Mouse (Mus musculus): ENCODE measurements at regions not wholly inside any gene's neighbourhood (a gene's known extent, or its start where the extent isn't known, plus 50 kb on each side); places are given as distances from the start of the nearest gene placed in this dataset.
A peak's percentile ranks its signal among the peaks of the same experiment; 100 is the strongest.

DNA sequence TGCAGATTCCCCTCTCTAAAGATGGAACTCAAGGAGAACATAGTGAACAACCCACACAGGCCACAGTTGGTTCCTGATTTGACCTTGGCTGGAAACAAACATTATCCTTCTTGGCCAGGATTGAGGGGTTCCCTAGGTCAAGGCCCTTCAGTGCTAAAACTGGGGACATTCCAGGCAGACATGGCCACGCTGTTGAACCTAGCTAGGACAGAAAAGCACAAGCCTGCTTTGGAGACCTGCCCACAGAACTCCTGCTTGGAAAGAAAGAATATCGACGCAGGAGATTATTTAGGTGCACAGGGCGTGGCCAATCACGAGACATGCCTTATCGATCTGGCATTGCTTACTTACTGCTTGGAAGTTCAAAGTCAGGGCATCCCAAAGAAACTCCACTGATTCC, 93.6 kb upstream of the Lrig1 start:
- Histone ChIP-seq H3K4me3 (replicated peaks; ENCODE audit: extremely low read depth, low read depth, low read length) (no peak overlapping the region), H3K4me1 (ENCODE audit: control insufficient read depth, insufficient read depth, low read length) (no peaks in the 10 kb centered on the region)
- TF ChIP-seq CTCF (IDR thresholded peaks at IDR 0.05; ENCODE audit: insufficient read depth, low read length) (no peak), POLR2A (IDR thresholded peaks at IDR 0.05; ENCODE audit: borderline replicate concordance, extremely low read depth, low read depth, low read length) (no peak)
- WGBS: 84% methylated on average over 6 of the region's 6 CpGs
- DNase-seq: no peak

DNA sequence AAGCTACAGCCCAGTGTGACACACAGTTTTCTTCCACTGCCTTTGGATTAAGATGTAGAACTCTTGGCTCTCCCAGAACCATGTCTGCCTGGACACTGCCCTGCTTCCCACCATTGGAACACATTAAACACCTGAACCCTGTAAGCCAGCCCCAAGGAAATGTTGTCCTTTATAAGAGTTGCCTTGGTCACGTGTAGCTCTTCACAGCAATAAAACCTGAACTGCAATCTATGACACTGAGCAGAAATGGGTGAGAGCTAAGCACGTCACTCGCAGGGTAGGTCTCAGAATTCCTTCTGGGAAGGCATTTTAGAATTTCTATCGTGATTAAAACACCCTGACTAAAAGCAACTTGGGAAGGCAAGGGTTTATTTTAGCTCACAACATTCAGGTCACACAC, 92.4 kb upstream of the Lrig1 start:
- no peak overlapping the region for H3K4me3 ChIP-seq (replicated peaks; ENCODE audit: extremely low read depth, low read depth, low read length)
- 79% methylated on average over 4 of the region's 4 CpGs for WGBS
- no peaks in the 10 kb centered on the region for H3K4me1 ChIP-seq (ENCODE audit: control insufficient read depth, insufficient read depth, low read length)
- DNase-seq: no peak
- TF ChIP-seq CTCF (IDR thresholded peaks at IDR 0.05; ENCODE audit: insufficient read depth, low read length) (no peak), POLR2A (IDR thresholded peaks at IDR 0.05; ENCODE audit: borderline replicate concordance, extremely low read depth, low read depth, low read length) (no peak)

DNA sequence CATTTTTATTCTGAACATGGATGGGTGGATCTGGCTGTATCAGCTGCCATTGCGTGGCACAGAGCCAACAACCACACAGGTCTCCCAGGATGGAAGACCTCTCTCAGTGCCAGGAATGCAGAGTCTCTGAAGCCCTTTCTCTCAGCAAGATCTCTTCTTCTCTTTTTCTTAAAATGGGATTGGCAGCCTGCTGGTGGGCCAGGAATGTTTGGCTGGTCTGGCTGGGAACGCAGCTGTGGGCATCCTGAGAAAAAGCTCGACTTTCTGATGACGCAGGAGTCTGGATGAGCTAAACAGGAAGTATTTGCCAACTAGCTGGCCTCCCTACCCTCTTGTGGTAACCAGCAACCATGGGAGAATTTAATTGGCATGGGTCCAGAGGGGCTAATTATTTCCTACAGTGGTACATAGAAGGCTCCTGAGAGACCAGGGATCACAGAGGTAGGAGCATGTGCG, 89.4 kb upstream of the Lrig1 start:
- no peak for DNase-seq
- no peak overlapping the region for H3K4me3 ChIP-seq (replicated peaks; ENCODE audit: extremely low read depth, low read depth, low read length)
- WGBS: 46% methylated on average over 5 of the region's 5 CpGs
- no peaks in the 10 kb centered on the region for H3K4me1 ChIP-seq (ENCODE audit: control insufficient read depth, insufficient read depth, low read length)
- TF ChIP-seq POLR2A (IDR thresholded peaks at IDR 0.05; ENCODE audit: borderline replicate concordance, extremely low read depth, low read depth, low read length) (no peak), CTCF (IDR thresholded peaks at IDR 0.05; ENCODE audit: insufficient read depth, low read length) (no peak)

DNA sequence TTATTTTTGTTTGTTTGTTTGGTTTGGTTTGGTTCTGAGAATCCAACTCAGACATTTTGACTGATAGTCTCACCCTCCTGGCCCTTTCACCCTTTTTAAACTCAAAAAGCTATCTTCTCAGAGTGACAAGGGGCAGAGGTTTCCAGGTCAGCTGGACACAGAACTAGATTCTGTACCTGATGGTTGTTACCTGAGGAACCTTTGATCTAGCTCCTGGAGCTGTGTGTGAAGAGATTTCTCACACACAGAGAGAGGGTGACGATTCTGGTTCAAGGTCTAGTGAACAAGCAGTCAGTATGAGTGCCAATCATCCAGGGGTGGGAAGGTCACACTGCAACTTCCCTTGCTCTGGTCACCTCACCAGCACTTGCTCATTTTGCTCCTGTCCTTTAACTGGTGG, 83.5 kb upstream of the Lrig1 start:
- Histone ChIP-seq H3K4me1 (ENCODE audit: control insufficient read depth, insufficient read depth, low read length) (no peaks in the 10 kb centered on the region; the same call in 1 of the 2 replicates), H3K4me3 (replicated peaks; ENCODE audit: extremely low read depth, low read depth, low read length) (no peak overlapping the region)
- 85% methylated on average over 1 of the region's 1 CpGs for WGBS
- DNase-seq: no peak
- TF ChIP-seq CTCF (IDR thresholded peaks at IDR 0.05; ENCODE audit: insufficient read depth, low read length): no peak
- no peak for TF ChIP-seq POLR2A (IDR thresholded peaks at IDR 0.05; ENCODE audit: borderline replicate concordance, extremely low read depth, low read depth, low read length)

DNA sequence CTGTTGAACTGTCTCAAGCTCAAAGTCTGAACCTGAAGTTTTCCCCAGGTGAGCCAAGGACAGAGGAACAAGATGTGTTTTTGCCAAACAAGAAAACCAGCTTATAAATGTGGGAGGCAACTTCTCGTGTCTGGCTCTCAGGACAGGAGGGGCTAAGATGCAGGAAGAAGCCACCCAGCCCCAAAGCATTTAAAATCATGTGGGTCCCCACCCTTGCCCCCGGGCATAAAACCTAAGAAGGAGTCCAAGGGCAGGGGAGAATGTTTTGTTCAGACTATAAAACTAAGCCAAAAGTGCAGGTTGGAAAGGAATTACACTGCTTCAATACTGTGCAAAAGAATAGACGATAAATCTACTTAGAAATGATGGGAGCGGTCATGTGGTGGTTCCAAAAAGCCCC, 80.7 kb upstream of the Lrig1 start:
- H3K4me1 ChIP-seq (ENCODE audit: control insufficient read depth, insufficient read depth, low read length): no peaks in the 10 kb centered on the region; the same call in 1 of the 2 replicates
- no peak for TF ChIP-seq POLR2A (IDR thresholded peaks at IDR 0.05; ENCODE audit: borderline replicate concordance, extremely low read depth, low read depth, low read length)
- no peak for TF ChIP-seq CTCF (IDR thresholded peaks at IDR 0.05; ENCODE audit: insufficient read depth, low read length)
- 70% methylated on average over 4 of the region's 4 CpGs for WGBS
- H3K4me3 ChIP-seq (replicated peaks; ENCODE audit: extremely low read depth, low read depth, low read length): no peak overlapping the region
- DNase-seq: no peak

DNA sequence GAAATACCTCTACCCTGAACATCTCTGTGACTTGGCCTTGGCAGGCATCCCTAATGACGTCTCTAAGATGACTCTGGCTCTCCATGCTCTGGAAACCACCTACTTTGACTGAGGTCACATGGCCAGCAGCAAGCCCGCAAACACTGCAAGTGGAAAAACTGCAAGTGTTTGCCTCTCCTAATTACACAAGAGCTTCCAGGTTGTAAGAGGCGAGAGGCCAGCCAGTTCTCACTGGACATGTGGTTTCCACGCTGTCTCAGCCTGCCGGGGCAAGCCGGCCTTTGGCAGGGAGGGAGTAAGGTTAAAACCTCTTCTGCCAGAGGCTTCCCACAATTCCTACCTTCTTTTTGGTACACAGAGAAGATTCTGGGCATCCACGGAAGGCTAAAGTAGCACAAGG, 79.9 kb upstream of the Lrig1 start:
- WGBS: 35% methylated on average over 7 of the region's 7 CpGs
- peak; percentile 68 for DNase-seq
- TF ChIP-seq CTCF (IDR thresholded peaks at IDR 0.05; ENCODE audit: insufficient read depth, low read length): no peak
- Histone ChIP-seq H3K4me1 (ENCODE audit: control insufficient read depth, insufficient read depth, low read length) (no peaks in the 10 kb centered on the region; the same call in 1 of the 2 replicates), H3K4me3 (replicated peaks; ENCODE audit: extremely low read depth, low read depth, low read length) (no peak overlapping the region)

DNA sequence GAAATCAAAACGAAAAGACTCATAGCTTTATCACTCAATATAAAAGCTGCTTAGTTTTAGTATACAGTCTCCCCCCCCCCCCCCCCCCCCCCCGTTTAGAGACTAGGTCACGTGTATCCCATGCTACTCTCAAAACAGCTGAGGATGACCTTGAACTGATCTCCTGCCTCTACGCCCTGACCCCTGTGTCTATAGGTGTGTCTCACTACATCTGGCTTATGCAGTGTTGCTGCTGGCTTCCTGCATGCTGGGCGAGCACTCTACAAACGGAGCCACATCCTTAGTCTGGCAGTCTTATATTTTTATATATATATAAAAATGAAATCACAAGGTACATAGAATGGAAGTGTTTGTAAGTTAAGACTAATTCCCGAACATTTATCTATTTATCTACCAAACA, 79.3 kb upstream of the Lrig1 start:
- DNase-seq: no peak
- TF ChIP-seq POLR2A (IDR thresholded peaks at IDR 0.05; ENCODE audit: borderline replicate concordance, extremely low read depth, low read depth, low read length) (no peak), CTCF (IDR thresholded peaks at IDR 0.05; ENCODE audit: insufficient read depth, low read length) (no peak)
- WGBS: 50% methylated on average over 7 of the region's 7 CpGs
- Histone ChIP-seq H3K4me1 (ENCODE audit: control insufficient read depth, insufficient read depth, low read length) (no peaks in the 10 kb centered on the region; the same call in 1 of the 2 replicates), H3K4me3 (replicated peaks; ENCODE audit: extremely low read depth, low read depth, low read length) (no peak overlapping the region)

DNA sequence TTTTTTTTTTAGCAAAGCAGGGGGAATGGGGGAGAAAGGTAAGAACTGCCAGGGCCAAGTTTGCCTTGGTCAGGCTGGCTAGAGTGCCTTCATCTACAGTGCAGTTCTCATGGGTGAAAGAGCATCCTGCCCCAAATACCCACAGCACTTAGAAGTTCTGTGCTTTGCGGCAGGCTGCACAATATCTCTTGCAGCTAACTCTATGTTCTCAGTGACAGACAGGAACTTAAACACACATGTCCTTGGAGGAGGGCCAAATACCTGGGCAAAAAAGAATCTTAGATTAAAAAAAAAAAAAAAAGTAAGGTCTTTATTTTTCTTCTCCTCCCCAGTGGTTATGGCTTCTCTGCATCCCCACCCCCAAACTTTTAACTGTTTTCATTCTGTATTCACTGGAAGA, 78.8 kb upstream of the Lrig1 start:
- 11% methylated on average over 1 of the region's 1 CpGs for WGBS
- no peaks in the 10 kb centered on the region; the same call in 1 of the 2 replicates for H3K4me1 ChIP-seq (ENCODE audit: control insufficient read depth, insufficient read depth, low read length)
- H3K4me3 ChIP-seq (replicated peaks; ENCODE audit: extremely low read depth, low read depth, low read length): no peak overlapping the region
- TF ChIP-seq POLR2A (IDR thresholded peaks at IDR 0.05; ENCODE audit: borderline replicate concordance, extremely low read depth, low read depth, low read length) (no peak), CTCF (IDR thresholded peaks at IDR 0.05; ENCODE audit: insufficient read depth, low read length) (no peak)
- no peak for DNase-seq

DNA sequence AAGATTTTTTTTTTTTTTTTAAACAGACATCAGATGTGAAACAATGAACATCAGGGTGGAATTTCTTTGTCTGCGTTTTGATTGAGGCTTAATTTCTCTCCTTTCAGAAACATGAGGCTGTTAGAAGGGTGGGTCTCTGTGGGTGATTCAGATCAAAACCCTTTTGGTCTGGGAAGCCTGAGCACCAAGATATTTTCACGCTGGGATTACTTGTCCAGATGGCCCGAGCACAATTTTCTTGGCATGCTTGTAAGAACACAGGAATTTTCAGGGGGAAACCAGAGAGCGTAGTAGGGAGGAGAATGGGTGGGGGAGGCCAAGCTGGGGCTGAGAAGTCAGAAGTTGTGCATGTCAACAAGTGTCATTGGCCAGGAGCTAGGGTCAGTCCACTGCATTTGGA, 76.6 kb upstream of the Lrig1 start:
- no peak for DNase-seq
- WGBS: 72% methylated on average over 4 of the region's 4 CpGs
- Histone ChIP-seq H3K4me3 (replicated peaks; ENCODE audit: extremely low read depth, low read depth, low read length) (no peak overlapping the region), H3K4me1 (ENCODE audit: control insufficient read depth, insufficient read depth, low read length) (no peaks in the 10 kb centered on the region; the same call in 1 of the 2 replicates)
- TF ChIP-seq CTCF (IDR thresholded peaks at IDR 0.05; ENCODE audit: insufficient read depth, low read length): no peak
- no peak for TF ChIP-seq POLR2A (IDR thresholded peaks at IDR 0.05; ENCODE audit: borderline replicate concordance, extremely low read depth, low read depth, low read length)

DNA sequence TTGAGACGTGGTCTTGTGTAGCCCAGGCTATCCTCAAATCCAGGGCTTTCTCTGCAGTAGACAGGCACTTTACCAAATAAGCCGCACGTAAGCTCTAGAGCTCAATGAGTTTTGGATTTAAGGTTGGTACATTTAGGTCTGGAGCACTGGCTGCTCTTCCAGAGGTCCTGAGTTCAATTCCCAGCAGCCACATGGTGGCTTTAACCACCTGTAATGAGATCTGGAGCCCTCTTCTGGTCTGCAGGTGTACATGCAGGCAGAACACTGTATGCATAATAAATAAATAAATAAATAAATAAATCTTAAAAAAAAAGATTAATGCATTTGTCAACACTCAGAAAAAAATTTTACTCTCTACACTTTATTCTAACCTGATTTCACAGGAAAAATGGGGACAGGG, 74.9 kb upstream of the Lrig1 start:
- TF ChIP-seq CTCF (IDR thresholded peaks at IDR 0.05; ENCODE audit: insufficient read depth, low read length): no peak
- no peak for TF ChIP-seq POLR2A (IDR thresholded peaks at IDR 0.05; ENCODE audit: borderline replicate concordance, extremely low read depth, low read depth, low read length)
- Histone ChIP-seq H3K4me3 (replicated peaks; ENCODE audit: extremely low read depth, low read depth, low read length) (no peak overlapping the region), H3K4me1 (ENCODE audit: control insufficient read depth, insufficient read depth, low read length) (no peaks in the 10 kb centered on the region; the same call in 1 of the 2 replicates)
- DNase-seq: no peak
- WGBS: 99% methylated on average over 3 of the region's 3 CpGs

Data from lung, adult 2 months (tissue).